Mouse (Mus musculus): Measurements from ENCODE around the gene Gbp7. TPM values are rescaled to one million over a fixed set of nuclear protein-coding genes. Genes with fewer than 3 reads are reported as not detected.

Gbp7 gene
- polyA plus RNA-seq, 1 experiment from 2014 or later, result 4.2 TPM

GRCm38 (mm10) chr3:142590431-142591067, 60.4 kb downstream of the Gbp7 start:
- Histone ChIP-seq H3K9ac (ENCODE audit: low read length) (no peak overlapping the region), H3K4me3 (ENCODE audit: low read depth, low read length) (no peak overlapping the region), H3K4me2 (replicated peaks; ENCODE audit: low read depth) (no peak overlapping the region), H3K9me3 (ENCODE audit: control insufficient read depth, low read length) (no peaks in the 10 kb centered on the region), H3K27me3 (ENCODE audit: control insufficient read depth, insufficient read depth, low read length) (no peaks in the 10 kb centered on the region), H3K4me1 (replicated peaks; ENCODE audit: control insufficient read depth, insufficient read depth) (no peaks in the 10 kb centered on the region), H3K36me3 (ENCODE audit: control insufficient read depth, insufficient read depth, low read length) (no peaks in the 10 kb centered on the region), H3K27ac (replicated peaks) (no peak overlapping the region)
- ATAC-seq (ENCODE audit: low FRiP score, low TSS enrichment) (no peak), DNase-seq (ENCODE audit: low spot score) (no peak)
- 78% methylated on average over 4 of the region's 4 CpGs for WGBS
- TF ChIP-seq CTCF (IDR thresholded peaks at IDR 0.05; ENCODE audit: low read depth), result no peak

GRCm38 (mm10) chr3:142594547-142594946, 64.4 kb downstream of the Gbp7 start, which contains the start of gene Gbp2b:
TSS of gene Gbp2b (plus strand) at chr3:142594847.
- no peak within 1 kb of the TSS for H3K9ac ChIP-seq (ENCODE audit: low read length)
- no peak for DNase-seq (ENCODE audit: low spot score)
- no peaks in the 10 kb centered on the region for H3K9me3 ChIP-seq (ENCODE audit: control insufficient read depth, low read length)
- no peak within 1 kb of the TSS for H3K4me3 ChIP-seq (ENCODE audit: low read depth, low read length)
- no peak within 1 kb of the TSS for H3K4me2 ChIP-seq (replicated peaks; ENCODE audit: low read depth)
- H3K4me1 ChIP-seq (replicated peaks; ENCODE audit: control insufficient read depth, insufficient read depth), result no peaks in the 10 kb centered on the region
- no peaks in the 10 kb centered on the region for H3K36me3 ChIP-seq (ENCODE audit: control insufficient read depth, insufficient read depth, low read length)
- H3K27me3 ChIP-seq (ENCODE audit: control insufficient read depth, insufficient read depth, low read length), result no peaks in the 10 kb centered on the region
- 57% methylated on average over 1 of the region's 1 CpGs for WGBS
- ATAC-seq (ENCODE audit: low FRiP score, low TSS enrichment), result no peak
- H3K27ac ChIP-seq (replicated peaks), result no peak within 1 kb of the TSS
- TF ChIP-seq EP300 (optimal IDR thresholded peaks at IDR 0.05), result no peak
- TF ChIP-seq CTCF (IDR thresholded peaks at IDR 0.05; ENCODE audit: low read depth), result no peak

- no peak overlapping the region for H3K4me3 ChIP-seq (ENCODE audit: low read depth, low read length)
- no peaks in the 10 kb centered on the region for H3K36me3 ChIP-seq (ENCODE audit: control insufficient read depth, insufficient read depth, low read length)
- TF ChIP-seq EP300 (optimal IDR thresholded peaks at IDR 0.05), result no peak
- no peak for TF ChIP-seq CTCF (IDR thresholded peaks at IDR 0.05; ENCODE audit: low read depth)
- ATAC-seq (ENCODE audit: low FRiP score, low TSS enrichment) (no peak), DNase-seq (ENCODE audit: low spot score) (no peak)
- H3K4me2 ChIP-seq (replicated peaks; ENCODE audit: low read depth), result no peak overlapping the region
- no peaks in the 10 kb centered on the region for H3K27me3 ChIP-seq (ENCODE audit: control insufficient read depth, insufficient read depth, low read length)
- H3K27ac ChIP-seq (replicated peaks), result no peak overlapping the region
- H3K4me1 ChIP-seq (replicated peaks; ENCODE audit: control insufficient read depth, insufficient read depth), result no peaks in the 10 kb centered on the region
- no peaks in the 10 kb centered on the region for H3K9me3 ChIP-seq (ENCODE audit: control insufficient read depth, low read length)
- 79% methylated on average over 3 of the region's 3 CpGs for WGBS
- no peak overlapping the region for H3K9ac ChIP-seq (ENCODE audit: low read length)
Observed at GRCm38 (mm10) chr3:142597923-142598322, 67.8 kb downstream of the Gbp7 start.

Other genes starting within 250 kb of the Gbp7 start
- gene Pdlim5, start 134.6 kb upstream of the Gbp7 start, polyA plus RNA-seq (2015; fragmentation: Nextera tagmentation; extraction: Ambion mirVana), result 28.9 and 29.7 TPM in 2 replicates
- 0.17 and 0.18 TPM in 2 replicates for gene Gbp5, start 36.4 kb upstream of the Gbp7 start, polyA plus RNA-seq (2015; fragmentation: Nextera tagmentation; extraction: Ambion mirVana)
- gene Gbp3, start 29.7 kb downstream of the Gbp7 start, polyA plus RNA-seq (2015; fragmentation: Nextera tagmentation; extraction: Ambion mirVana), result 2.9 and 3.2 TPM in 2 replicates
- not detected in 2 replicates for gene Gbp2b, start 64.5 kb downstream of the Gbp7 start, polyA plus RNA-seq (2015; fragmentation: Nextera tagmentation; extraction: Ambion mirVana)
- 2.8 and 3.7 TPM in 2 replicates for gene Gbp2, start 90.3 kb downstream of the Gbp7 start, polyA plus RNA-seq (2015; fragmentation: Nextera tagmentation; extraction: Ambion mirVana)
- 11.0 and 11.8 TPM in 2 replicates for gene Kyat3, start 170.7 kb downstream of the Gbp7 start, polyA plus RNA-seq (2015; fragmentation: Nextera tagmentation; extraction: Ambion mirVana)
- 52.8 and 54.5 TPM in 2 replicates for gene Gtf2b, start 234.7 kb downstream of the Gbp7 start, polyA plus RNA-seq (2015; fragmentation: Nextera tagmentation; extraction: Ambion mirVana)

Measured in stomach, postnatal 0 days (tissue).